Mouse (Mus musculus): ENCODE results near the gene Kazn.

Kazn gene

DNA sequence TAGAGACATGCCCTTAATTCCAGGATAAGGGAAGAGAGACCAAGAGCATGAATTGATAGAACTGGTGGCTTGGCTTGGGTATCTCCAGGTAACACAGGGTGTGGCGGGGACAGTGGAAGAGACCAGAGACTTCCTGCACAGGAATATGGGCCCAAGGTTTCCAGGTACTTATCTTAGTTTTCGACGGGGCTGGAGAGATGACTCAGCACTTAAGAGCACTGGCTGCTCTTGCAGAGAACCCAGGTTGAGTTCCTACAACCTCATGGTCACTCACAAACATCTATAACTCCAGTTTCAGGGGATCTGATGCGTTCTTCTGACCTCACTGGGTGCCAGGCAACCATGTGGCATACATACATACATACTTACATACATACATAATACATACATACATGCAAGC lies 3.0 kb upstream of the Kazn start:
- DNase-seq (ENCODE audit: low spot score in 2 of 2), result no peak

GRCm38 (mm10) chr4:142240874-142241273 lies 1.7 kb upstream of the Kazn start:
- DNase-seq (ENCODE audit: low spot score in 2 of 2), result no peak

- peak in 1 of 2 experiments; percentile 5 for DNase-seq (ENCODE audit: low spot score in 2 of 2)
Observed at GRCm38 (mm10) chr4:142238486-142239239, 538 bp downstream of the Kazn start.

GRCm38 (mm10) chr4:142238041-142238440 lies 1.2 kb downstream of the Kazn start:
- no peak for DNase-seq (ENCODE audit: low spot score in 2 of 2)

DNA sequence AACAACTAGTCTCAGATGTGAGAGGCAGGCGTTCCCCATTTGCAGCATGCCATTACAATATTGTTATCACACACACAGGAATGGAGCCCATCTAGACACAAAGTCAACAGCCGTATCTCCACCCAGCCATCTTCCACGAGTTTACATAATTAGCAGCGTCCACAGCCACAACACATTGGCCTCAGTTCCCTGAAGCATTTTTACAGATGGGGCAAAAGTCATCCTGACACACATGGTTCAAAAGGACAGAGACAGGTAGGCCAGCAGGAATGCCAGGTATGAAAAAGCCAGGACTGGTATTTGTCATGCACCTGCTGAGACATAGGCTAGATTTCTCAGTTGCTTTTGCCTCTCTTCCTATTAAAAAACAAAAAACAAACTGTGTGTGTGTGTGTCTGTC lies 2.5 kb downstream of the Kazn start:
- no peak for DNase-seq (ENCODE audit: low spot score in 2 of 2)

GRCm38 (mm10) chr4:142235426-142235825 lies 3.8 kb downstream of the Kazn start:
- DNase-seq (ENCODE audit: low spot score in 2 of 2), result no peak

DNA sequence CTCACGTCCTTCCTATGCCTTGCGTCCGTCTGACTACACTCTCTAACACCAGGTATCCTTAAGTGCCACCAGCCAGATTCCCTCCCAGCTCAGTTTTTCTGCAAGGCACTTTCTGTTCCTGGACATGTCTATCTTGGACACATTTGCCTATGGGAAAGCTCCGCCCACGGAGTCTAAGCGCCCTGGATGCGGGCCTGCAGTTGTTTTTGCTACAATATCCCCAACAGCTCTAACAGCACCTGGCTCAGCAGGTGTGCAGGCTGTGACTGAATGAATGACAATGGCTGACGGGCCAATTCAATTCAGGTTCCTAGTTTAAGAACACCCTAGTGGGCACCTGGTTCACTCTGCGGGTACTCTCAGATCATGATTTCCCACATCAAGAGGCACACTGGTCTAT lies 4.4 kb downstream of the Kazn start:
- no peak for DNase-seq (ENCODE audit: low spot score in 2 of 2)

DNA sequence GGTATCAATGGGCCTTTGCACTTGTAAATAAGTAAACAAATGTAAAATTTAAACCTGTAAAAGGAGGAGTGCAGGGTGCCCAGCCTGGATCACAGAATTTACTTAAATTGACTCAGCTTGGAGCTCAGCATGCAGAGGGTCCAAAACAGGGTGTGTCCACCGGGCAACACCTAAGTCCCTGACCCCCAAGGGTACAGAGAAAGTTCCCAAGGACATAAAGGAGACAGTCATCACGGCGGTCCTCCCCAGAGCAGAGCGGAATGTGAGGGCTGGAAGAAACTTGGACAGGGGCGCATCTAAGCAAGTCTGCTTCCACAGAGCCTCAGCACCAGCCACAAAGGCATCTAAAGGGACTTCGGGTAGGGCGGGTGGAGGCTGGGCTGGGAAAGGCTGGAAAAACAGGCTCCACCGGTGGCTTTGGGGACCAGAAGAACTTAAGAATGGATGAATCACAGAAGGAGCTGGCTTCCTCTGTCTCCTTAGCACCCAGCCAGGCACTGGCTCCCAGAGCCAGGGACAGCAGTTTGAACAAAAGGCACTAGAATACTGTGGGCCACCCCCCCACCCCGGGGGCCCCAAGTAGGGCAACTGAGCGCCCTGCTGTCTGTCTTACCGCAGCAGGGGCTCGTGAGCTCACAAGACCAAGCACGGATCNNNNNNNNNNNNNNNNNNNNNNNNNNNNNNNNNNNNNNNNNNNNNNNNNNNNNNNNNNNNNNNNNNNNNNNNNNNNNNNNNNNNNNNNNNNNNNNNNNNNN lies 10.2 kb downstream of the Kazn start:
- no peak for DNase-seq (ENCODE audit: low spot score in 2 of 2)

- DNase-seq (ENCODE audit: low spot score in 2 of 2), result no peak
Observed at GRCm38 (mm10) chr4:142223898-142224645, 15.1 kb downstream of the Kazn start.

DNA sequence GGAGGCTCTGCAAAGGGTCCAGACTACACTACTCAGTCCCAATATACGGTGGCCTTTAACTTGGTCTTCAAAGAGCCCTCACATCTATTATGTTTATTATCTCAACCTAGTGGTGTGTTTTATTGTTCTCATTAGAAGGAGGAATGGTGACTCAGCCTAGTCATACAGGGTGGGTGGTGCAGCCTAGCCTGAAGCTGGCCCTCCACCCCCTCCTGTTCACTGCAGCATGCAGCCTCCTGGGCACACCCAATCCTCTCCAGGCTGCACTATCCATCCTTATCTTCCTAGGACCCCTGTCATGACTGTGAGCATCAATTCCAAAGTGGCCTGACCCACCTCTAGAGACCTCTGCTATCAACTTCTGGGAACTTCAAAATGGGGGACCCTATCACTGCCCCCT lies 16.8 kb downstream of the Kazn start:
- no peak for DNase-seq (ENCODE audit: low spot score in 2 of 2)

DNA sequence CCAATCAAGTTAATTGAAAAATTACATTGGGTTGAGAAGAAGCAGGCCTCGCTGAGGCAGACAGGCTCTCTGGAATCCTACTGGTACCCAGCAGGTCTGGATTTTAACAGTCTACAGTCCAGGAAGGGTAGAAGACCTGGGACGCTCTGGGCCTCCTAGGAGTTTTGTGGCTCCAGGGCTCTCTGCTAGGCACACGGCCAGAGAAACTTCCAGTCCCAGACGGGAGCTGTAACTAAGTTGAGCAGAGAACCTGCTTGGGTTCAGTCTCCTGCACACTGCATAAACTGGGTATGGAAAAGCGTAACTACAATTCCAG lies 17.5 kb downstream of the Kazn start:
- DNase-seq (ENCODE audit: low spot score in 2 of 2), result no peak

DNA sequence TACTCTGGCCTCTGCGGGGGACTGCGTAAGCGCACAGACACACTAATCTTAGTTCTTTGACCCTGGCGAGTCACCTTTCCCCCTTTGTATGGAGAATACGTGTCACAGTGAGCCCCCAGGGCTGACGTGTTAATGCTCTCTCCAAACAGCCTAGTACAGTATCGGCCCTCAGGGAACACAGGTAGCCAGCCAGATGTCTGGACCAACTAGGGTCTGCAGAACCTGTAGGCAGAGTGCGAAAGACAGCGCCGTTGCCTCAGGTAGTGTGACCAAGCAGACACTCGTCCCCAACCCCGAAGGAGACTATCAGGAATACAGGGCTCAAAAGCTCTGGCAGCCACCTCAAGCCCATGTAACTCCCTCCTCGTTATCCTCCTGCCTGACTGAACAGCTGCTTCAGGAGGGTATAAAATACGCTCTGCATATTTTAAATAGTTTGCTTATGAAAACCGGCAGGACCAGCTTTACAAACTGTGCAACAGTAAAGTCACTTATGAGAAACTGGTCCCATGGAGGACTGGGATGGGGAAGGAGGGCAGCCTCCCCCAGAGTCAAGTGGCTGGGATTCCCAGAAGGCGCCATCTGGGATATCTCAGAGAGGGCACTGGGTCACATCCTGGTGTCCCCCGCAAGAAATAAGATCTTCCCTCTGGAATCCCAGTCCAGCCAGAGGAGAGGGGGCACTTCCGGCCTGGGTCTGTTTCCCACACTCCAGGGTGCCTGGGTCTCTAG lies 18.0 kb downstream of the Kazn start:
- peak in 1 of 2 experiments; percentile 17 for DNase-seq (ENCODE audit: low spot score in 2 of 2)

DNA sequence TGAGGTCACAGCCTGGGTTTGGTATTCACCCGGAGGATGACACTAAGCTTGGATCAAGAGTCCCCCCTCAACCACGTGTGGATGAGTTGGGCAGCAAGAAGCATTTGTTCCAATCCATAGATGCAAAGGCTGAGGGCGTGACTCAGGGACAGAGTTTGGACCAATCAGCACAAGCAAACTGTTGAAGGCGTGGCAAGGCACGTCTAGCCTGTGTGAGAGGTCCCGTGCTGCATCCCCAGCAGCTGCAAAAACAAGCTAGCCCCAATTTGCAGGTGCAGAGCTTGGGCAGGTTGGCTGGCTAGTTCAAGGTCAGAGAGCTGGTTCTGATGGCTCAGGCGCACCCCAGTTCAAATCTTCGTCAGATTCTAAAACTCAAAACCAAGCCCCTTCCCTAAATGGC lies 20.2 kb downstream of the Kazn start:
- DNase-seq (ENCODE audit: low spot score in 2 of 2), result no peak

DNA sequence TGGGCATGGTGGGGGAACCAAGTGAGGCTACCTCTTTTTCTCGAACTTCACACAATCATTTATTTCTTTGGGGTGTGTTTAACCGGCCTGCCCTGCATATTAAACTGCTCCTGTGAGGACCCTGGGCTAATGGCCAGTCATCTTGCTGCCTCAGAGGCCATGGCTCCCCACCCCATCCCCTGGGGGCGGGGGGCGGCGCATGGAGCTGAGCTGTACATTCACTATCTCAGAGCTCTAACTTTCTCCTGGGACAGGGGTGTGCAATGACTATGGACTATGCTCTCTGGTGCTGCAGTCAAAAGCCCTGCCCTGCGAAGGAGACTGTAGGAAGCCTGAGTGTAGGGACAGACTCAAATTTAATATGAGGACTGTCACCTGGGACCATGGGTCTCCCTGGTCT lies 22.2 kb downstream of the Kazn start:
- no peak for DNase-seq (ENCODE audit: low spot score in 2 of 2)

- no peak for DNase-seq (ENCODE audit: low spot score in 2 of 2)
Observed at GRCm38 (mm10) chr4:142215760-142216159, 23.4 kb downstream of the Kazn start.

DNA sequence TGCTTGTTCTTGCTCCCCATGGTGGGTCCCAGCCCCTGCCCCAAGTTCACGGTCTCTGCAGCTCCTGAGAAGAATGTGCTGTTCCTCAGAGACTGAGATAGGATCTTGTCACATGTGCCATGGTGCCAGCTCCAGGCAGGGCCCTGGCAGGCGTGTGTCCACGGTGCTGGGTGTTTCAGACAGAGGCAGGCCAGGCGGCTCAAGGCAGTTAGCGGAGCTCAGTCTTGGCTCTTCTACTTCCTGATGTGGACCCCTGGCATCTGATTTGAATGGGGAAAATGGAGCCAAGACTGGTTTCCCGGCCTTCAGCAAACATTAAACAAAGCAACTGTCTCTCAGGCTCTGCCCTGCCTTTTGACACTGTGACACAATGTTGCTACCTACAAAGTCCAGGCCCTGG lies 24.7 kb downstream of the Kazn start:
- no peak for DNase-seq (ENCODE audit: low spot score in 2 of 2)

GRCm38 (mm10) chr4:142212425-142212824 lies 26.8 kb downstream of the Kazn start:
- DNase-seq (ENCODE audit: low spot score in 2 of 2), result no peak

GRCm38 (mm10) chr4:142209884-142210283 lies 29.3 kb downstream of the Kazn start:
- DNase-seq (ENCODE audit: low spot score in 2 of 2), result no peak

DNA sequence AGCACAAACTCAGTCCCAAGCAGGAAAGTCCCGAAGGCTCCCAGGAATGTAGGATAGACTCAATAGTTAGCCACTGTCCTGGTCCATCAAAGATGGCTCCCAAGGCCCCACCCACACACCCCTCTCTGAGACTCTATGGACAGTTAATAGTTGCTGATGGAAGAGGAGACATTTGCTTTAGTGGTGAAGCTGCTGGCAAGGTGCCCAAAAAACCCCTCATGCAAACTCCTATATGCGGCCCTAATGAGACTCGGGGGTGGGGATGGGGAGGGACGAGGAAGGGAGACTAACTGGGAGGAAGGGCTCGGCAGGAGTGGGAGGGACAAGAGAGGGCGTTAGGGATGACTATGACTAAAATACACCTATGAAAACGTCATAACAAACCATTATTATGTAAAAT lies 29.7 kb downstream of the Kazn start:
- DNase-seq (ENCODE audit: low spot score in 2 of 2), result no peak

DNA sequence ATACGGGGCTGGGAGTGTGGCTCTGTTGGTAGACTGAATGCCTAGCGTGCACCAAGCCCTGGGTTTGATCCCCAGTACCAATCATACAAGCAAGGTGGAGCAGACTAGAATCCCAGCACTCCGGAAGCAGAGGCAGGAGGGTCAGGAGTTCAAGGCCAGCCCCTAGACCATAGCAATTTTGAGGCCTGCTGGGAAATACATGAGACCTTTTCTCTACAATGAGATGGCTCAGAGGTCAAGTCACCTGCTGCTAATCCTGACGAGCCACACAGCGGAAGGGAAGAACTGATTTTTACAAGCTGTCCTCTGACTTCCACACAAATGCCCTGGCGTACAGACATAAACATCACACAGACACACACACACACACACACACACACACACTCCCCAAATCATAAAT lies 33.5 kb downstream of the Kazn start:
- no peak for DNase-seq (ENCODE audit: low spot score in 2 of 2)

DNA sequence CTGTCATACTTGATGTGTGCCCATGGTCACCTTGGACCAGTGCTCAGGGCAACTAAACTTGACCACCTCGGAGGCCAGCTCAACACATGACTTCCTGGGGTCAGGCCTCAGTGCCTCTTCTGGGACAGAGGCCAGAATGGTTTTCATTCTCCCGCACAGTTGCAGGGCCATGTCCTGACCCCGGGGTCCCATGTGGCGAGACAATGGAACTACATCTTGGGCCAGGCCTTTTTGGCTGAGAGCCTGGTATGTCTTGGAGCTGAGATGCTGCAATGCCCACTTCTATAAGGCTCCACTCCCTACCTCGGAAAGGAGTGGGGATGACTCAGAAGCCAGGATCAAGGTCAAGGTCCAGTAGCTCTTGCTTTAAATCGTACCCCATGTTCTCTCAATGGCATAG lies 42.6 kb downstream of the Kazn start:
- no peak for DNase-seq (ENCODE audit: low spot score in 2 of 2)

GRCm38 (mm10) chr4:142193780-142194179 lies 45.4 kb downstream of the Kazn start:
- DNase-seq (ENCODE audit: low spot score in 2 of 2), result no peak

All from spleen, postnatal 36 days (tissue).